Mouse (Mus musculus): ENCODE results near the gene Rabgap1l.

GRCm38 (mm10) chr1:160811930-160812329, 18.9 kb upstream of the Rabgap1l start:
- TF ChIP-seq CTCF (IDR thresholded peaks at IDR 0.05; ENCODE audit: low read depth, low read length) (no peak), POLR2A (IDR thresholded peaks at IDR 0.05; ENCODE audit: extremely low read depth, insufficient read depth, low read length) (no peak)
